Mouse (Mus musculus) midbrain, postnatal 0 days (tissue): ENCODE results near the gene Cyp26c1. TPM values are rescaled to one million over a fixed set of nuclear protein-coding genes. Genes with fewer than 3 reads are reported as not detected.

Source experiments
- ATAC-seq: fragments of 200-750 bp; cut with Nextera tagmentation; 2 replicates; pipeline ENCODE4 v1.8.0; 2017; ENCODE audit warnings: moderate number of reproducible peaks, mild to moderate bottlenecking, moderate TSS enrichment, moderate library complexity; ENCODE audit not compliant: low FRiP score
- DNase-seq: peaks from one replicate; pipeline ENCODE4 v3.0.0-alpha.2; 2015; ENCODE audit warnings: low spot score
- H3K27ac ChIP-seq: fragments of 300-500 bp; sonication (generic); 2 replicates; pipeline ENCODE4 v1.5.1; 2014; ENCODE audit warnings: low read depth, mild to moderate bottlenecking, low read length, mixed read lengths
- H3K27me3 ChIP-seq: fragments of 300-500 bp; sonication (generic); 2 replicates; pipeline ENCODE4 v1.6.1; 2014; ENCODE audit warnings: low read length, control low read depth, mixed read lengths; ENCODE audit not compliant: insufficient read depth
- H3K36me3 ChIP-seq: fragments of 300-500 bp; sonication (generic); 2 replicates; pipeline ENCODE4 v1.6.1; 2014; ENCODE audit warnings: low read length, control low read depth, mixed read lengths; ENCODE audit not compliant: insufficient read depth
- H3K4me1 ChIP-seq: fragments of 300-500 bp; sonication (generic); 2 replicates; pipeline ENCODE4 v1.6.1; 2014; ENCODE audit warnings: mild to moderate bottlenecking, control low read depth, antibody characterized with exemption, low read length, mixed read lengths; ENCODE audit not compliant: insufficient read depth
- H3K4me2 ChIP-seq: fragments of 300-500 bp; sonication (generic); 2 replicates; pipeline ENCODE4 v1.6.1; 2014; ENCODE audit warnings: low read depth, mild to moderate bottlenecking, low read length, mixed read lengths; ENCODE audit not compliant: poor library complexity, severe bottlenecking
- H3K4me3 ChIP-seq: fragments of 300-500 bp; sonication (generic); 2 replicates; pipeline ENCODE4 v1.5.1; 2014; ENCODE audit warnings: low read depth, mild to moderate bottlenecking, low read length, moderate library complexity
- H3K9ac ChIP-seq: fragments of 300-500 bp; sonication (generic); replicated peaks from 2 replicates; pipeline ENCODE4 v1.6.1; 2014; ENCODE audit warnings: mild to moderate bottlenecking, low read length, moderate library complexity, mixed read lengths; ENCODE audit not compliant: poor library complexity, severe bottlenecking
- H3K9me3 ChIP-seq: fragments of 300-500 bp; sonication (generic); 2 replicates; pipeline ENCODE4 v1.6.1; 2016; ENCODE audit warnings: low read length, control low read depth
- CTCF ChIP-seq: IDR thresholded peaks from 2 replicates; pipeline ENCODE4 v1.5.1; 2016; ENCODE audit warnings: antibody characterized with exemption, mild to moderate bottlenecking
- WGBS: fragments of 180-500 bp; shearing (Covaris S2); extraction: QIAGEN DNeasy Blood & Tissue Kit; methylation state at CpG from one replicate; pipeline ENCODE4 v1.1.7; 2014; 5-methylcytosine and 5-hydroxymethylcytosine counted together
- polyA plus RNA-seq: library from polyadenylated mRNA; unstranded; fragments of >200 nt; fragmentation: Nextera tagmentation; extraction: Ambion mirVana; gene quantifications from 2 replicates; pipeline ENCODE4 v1.2.1, GENCODE M21; 2015
- total RNA-seq: library from RNA; depleted of rRNA; stranded (reverse); fragments of >200 nt; gene quantifications from 2 replicates; pipeline ENCODE4 v1.2.3, GENCODE M21; 2014; rRNA removed

Cyp26c1 gene
- total and polyA plus RNA-seq, 2 experiments from 2014 or later = not detected

- H3K27ac ChIP-seq = no peak overlapping the region
- DNase-seq = no peak
- no peak overlapping the region for H3K4me3 ChIP-seq
- H3K4me1 ChIP-seq = no peaks in the 10 kb centered on the region
- H3K36me3 ChIP-seq = no peaks in the 10 kb centered on the region
- 96% methylated on average over 5 of the region's 5 CpGs for WGBS
- no peak overlapping the region for H3K9ac ChIP-seq
- no peaks in the 10 kb centered on the region for H3K9me3 ChIP-seq
- H3K4me2 ChIP-seq = no peak overlapping the region
- no peak for ATAC-seq
- no peaks in the 10 kb centered on the region for H3K27me3 ChIP-seq
- TF ChIP-seq CTCF = no peak
These were observed 39.2 kb downstream of the Cyp26c1 start for GRCm38 (mm10) chr19:37724591-37724990.

DNA sequence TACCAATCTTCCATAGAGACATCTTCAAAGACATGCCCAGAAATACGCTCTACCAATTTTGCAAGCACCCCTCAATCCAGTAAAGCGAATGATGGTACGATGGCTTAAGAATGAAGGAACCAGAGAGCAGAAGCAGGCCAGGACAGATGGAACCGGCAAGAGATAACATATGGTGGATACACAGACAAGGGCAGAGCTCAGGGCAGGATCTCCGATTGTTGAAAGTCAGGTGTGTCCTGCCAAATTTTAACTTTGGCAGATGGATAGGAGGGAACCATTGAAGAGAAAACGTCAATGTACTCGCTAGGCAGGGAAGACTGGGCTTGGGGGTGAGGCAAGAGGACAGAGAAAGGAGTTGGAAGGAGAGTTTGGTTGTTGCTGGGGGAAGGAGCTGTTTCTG, 41.2 kb downstream of the Cyp26c1 start:
- ATAC-seq (no peak), DNase-seq (no peak)
- no peak for TF ChIP-seq CTCF
- no peak overlapping the region for H3K4me3 ChIP-seq
- H3K9ac ChIP-seq = no peak overlapping the region
- H3K27me3 ChIP-seq = no peaks in the 10 kb centered on the region
- 93% methylated on average over 7 of the region's 7 CpGs for WGBS
- H3K27ac ChIP-seq = no peak overlapping the region
- H3K4me2 ChIP-seq = no peak overlapping the region
- H3K36me3 ChIP-seq = no peaks in the 10 kb centered on the region
- no peaks in the 10 kb centered on the region for H3K4me1 ChIP-seq
- no peaks in the 10 kb centered on the region for H3K9me3 ChIP-seq

DNA sequence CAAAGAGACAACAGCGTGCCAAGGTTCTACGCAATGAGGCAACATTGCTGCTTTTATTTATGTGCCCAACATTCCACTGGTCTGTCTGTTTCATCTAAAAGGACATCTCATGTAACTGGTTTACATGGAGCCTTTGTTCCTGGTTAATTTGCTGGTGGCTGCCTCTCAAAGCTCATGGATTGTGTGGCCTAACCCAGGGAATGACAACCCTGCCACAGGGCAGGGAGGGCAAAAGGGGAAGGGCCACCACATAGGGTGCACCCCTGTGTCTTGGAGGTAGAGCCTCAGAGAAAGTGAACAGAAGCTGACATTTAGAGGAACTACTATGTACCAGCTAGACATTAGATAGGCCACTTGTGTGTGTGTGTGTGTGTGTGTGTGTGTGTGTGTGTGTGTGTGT, 42.0 kb downstream of the Cyp26c1 start:
- Histone ChIP-seq H3K4me1 (no peaks in the 10 kb centered on the region), H3K36me3 (no peaks in the 10 kb centered on the region), H3K9ac (no peak overlapping the region), H3K27ac (no peak overlapping the region), H3K27me3 (no peaks in the 10 kb centered on the region), H3K4me2 (no peak overlapping the region), H3K4me3 (no peak overlapping the region), H3K9me3 (no peaks in the 10 kb centered on the region)
- ATAC-seq = no peak
- no peak for DNase-seq
- 92% methylated on average over 2 of the region's 2 CpGs for WGBS
- no peak for TF ChIP-seq CTCF

DNA sequence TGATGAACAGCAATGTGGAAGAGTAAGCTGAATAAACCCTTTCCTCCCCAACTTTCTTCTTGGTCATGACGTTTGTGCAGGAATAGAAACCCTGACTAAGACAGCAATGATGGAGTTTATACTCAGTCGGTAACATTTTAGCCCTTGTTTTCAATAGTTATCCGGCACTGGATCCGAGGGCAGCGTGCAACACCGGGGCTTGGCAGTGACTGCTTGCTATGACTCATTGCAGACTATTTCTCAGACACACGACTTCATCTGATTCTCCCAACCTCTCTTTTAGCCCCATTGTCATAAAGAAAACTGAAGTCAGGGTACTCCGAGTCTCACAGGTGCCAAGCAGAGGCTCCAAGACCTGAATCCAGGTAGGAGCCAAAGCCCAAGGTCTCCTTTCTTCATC, 50.0 kb downstream of the Cyp26c1 start:
- no peaks in the 10 kb centered on the region for H3K4me1 ChIP-seq
- no peak overlapping the region for H3K27ac ChIP-seq
- no peaks in the 10 kb centered on the region for H3K9me3 ChIP-seq
- WGBS = 87% methylated on average over 8 of the region's 8 CpGs
- no peak overlapping the region for H3K4me2 ChIP-seq
- H3K9ac ChIP-seq = no peak overlapping the region
- DNase-seq = no peak
- H3K4me3 ChIP-seq = no peak overlapping the region
- H3K27me3 ChIP-seq = no peaks in the 10 kb centered on the region
- ATAC-seq = no peak
- no peaks in the 10 kb centered on the region for H3K36me3 ChIP-seq
- no peak for TF ChIP-seq CTCF

DNA sequence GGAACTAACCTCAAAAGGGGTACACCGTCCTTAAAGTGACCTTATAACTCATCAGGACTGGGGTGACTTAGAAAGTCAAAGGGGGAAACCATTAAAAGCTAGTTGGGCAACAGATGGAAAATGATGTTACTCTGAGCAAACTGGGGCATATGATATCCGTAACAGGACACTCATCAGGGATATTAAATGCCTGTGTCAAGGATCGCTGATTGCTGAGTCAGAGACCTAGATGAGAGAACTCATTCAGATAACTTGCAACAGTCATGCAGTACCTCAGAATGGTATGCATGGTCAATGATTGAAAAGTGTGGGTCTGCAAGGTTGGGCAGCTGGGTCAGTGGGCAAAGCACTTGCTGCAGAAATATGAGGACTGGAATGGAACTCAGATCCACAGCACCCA, 53.2 kb downstream of the Cyp26c1 start:
- no peaks in the 10 kb centered on the region for H3K9me3 ChIP-seq
- DNase-seq (no peak), ATAC-seq (no peak)
- H3K4me3 ChIP-seq = no peak overlapping the region
- WGBS = 92% methylated on average over 3 of the region's 3 CpGs
- TF ChIP-seq CTCF = no peak
- H3K27ac ChIP-seq = no peak overlapping the region
- no peaks in the 10 kb centered on the region for H3K27me3 ChIP-seq
- no peak overlapping the region for H3K4me2 ChIP-seq
- no peaks in the 10 kb centered on the region for H3K36me3 ChIP-seq
- no peak overlapping the region for H3K9ac ChIP-seq
- no peaks in the 10 kb centered on the region for H3K4me1 ChIP-seq

GRCm38 (mm10) chr19:37740043-37740442, 54.7 kb downstream of the Cyp26c1 start:
- DNase-seq = no peak
- Histone ChIP-seq H3K4me1 (no peaks in the 10 kb centered on the region), H3K9ac (no peak overlapping the region), H3K4me2 (no peak overlapping the region), H3K4me3 (no peak overlapping the region), H3K27me3 (no peaks in the 10 kb centered on the region), H3K27ac (no peak overlapping the region), H3K9me3 (no peaks in the 10 kb centered on the region), H3K36me3 (no peaks in the 10 kb centered on the region)
- no peak for TF ChIP-seq CTCF
- no peak for ATAC-seq
- WGBS = 71% methylated on average over 7 of the region's 7 CpGs

Other genes with a start within 250 kb of the Cyp26c1 start
- 27.2 and 29.2 TPM in 2 replicates for gene Exoc6, start 135.2 kb upstream of the Cyp26c1 start, total RNA-seq
- gene Exoc6, start 135.2 kb upstream of the Cyp26c1 start, polyA plus RNA-seq = 25.5 and 27.5 TPM in 2 replicates
- gene Cyp26a1, start 12.2 kb downstream of the Cyp26c1 start, total RNA-seq = not detected in 2 replicates
- 0.09 and 0.11 TPM in 2 replicates for gene Cyp26a1, start 12.2 kb downstream of the Cyp26c1 start, polyA plus RNA-seq